Mouse (Mus musculus) liver, adult 2 months (tissue): Measurements from ENCODE around the gene Fgd1.

Source experiments
- CTCF ChIP-seq: fragments of 200-500 bp; IDR thresholded peaks from 2 replicates; pipeline ENCODE4 v1.5.1; 2011; ENCODE audit warnings: low read depth, low read length, control low read depth
- POLR2A ChIP-seq: fragments of 200-500 bp; IDR thresholded peaks from 2 replicates; pipeline ENCODE4 v1.6.1; 2011; ENCODE audit warnings: low read length, control low read depth; ENCODE audit not compliant: insufficient read depth; ENCODE audit errors: extremely low read depth

DNA sequence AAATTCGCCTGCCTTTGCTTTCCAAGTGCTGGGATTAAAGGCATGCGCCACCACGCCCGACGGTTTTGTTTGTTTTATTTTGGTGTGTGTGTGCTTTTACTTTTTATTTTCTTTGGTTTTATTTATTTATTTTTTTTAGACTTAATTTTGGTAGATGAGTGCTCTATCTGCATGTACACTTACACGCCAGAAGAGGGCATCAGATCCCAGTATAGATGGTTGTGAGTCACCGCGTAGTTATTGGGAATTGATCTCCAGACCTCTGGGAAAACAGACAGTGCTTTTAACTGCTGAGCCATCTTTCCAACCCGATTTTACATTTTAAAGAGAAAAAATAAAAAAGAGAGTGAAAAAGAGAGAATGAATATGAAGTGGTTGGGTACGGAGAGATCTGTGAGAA is 86.8 kb downstream of the Fgd1 start:
- TF ChIP-seq CTCF, result no peak
- TF ChIP-seq POLR2A, result no peak
